Mouse (Mus musculus) liver (tissue): ENCODE results near the gene Adgrl1.
A peak's percentile ranks its signal among the peaks of the same experiment; 100 is the strongest.

Source experiments
- DNase-seq: peaks from one replicate; pipeline ENCODE4 v3.0.0-alpha.2; 2020; ENCODE audit warnings: mixed read lengths

The Adgrl1 gene

DNA sequence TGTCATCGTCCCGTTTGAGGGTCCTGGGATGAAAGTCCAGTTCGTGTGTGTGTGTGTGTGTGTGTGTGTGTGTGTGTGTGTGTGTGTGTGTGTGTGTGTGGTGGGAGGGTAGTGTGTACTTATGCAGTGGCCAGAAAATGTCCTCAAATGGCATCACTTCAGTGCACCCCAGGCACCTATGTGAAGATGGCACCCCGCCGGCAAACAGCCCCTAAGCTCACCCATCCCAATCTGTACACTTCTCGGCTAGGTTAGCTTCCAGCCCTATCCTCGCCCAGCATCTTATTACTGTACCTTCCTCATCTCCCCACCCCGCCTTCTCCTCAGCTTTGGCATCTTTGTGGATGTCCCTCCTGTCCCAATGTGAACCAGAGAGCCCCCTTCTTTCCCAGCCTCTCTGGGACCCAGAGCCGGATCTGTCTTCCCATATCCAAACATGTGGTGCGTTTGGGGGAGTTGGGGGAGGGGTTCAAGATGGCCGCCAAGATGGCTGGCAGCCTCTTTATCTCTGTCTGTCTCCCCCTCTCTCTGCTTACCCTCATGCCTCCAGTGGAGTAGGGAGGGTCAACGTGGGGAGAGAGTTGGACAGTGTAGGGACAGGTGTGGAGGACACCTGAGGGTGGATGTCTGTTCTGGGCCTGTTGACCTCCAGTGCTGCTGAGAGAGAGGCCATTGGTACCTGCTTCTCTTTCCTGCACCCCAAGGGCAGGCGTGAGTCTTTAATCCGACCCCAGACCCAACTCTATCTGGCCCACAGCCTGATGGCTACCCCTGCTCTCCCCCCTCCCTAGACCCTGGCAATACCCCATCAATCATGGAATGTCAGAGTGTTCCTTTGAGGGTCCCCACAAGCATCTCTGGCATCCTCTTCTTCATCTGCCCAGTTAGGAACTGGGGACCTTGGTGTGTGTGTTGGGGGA, 1.9 kb downstream of the Adgrl1 start:
- no peak for DNase-seq

DNA sequence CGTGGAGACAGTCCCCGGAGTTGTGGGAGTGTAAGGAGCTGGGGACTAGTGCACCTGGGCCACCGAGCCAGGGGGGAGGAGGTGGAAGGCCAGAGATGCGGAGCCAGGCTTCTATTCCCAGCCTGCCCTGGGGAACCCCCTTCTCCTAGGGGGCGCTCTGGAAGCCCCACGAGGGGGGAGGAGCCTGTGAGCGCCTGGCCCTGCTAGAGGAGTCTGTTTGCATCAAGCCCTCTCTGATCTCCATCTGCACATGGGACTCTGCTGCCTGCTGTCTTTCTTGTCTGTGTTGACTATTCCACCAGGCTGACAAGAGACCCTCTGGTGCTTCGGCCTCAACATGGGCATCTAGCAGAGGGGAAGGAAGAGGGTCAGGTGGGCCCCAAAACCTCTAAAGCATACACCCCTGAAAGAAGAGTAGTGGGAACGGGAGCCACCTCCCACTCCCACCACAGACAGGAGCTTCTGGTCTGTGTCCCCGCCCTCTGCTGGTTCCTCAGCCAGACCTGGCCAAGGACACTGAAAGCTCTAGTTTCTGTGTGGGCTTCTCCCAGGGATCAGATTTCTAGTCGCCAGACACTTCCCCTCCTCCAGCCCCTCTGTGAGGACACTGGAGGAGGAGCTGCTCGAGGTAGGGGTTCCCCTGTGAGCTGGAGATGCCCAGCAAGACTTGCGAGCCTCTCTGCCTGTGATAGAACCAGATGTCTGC, 3.2 kb downstream of the Adgrl1 start:
- peak; percentile 29 for DNase-seq

DNA sequence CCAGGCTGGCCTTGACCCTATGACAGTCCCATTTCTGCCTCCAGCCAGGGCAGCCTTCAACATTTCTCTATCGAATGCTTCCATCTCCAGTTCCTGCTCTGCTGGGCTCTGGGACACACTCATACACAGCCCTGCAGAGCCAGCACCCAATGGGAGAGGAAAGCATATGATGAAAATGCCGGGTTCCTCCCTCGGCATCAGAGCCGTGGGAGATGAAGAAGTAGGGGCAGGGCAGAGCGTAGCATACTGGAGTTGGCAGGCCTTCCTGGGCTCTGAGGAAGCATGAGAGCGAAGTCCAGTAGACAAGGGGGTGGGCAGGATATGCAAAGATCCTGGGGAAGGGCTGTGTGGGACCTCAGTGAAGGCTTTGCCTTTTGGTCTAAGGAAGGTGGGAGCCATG, 8.7 kb downstream of the Adgrl1 start:
- DNase-seq = no peak

DNA sequence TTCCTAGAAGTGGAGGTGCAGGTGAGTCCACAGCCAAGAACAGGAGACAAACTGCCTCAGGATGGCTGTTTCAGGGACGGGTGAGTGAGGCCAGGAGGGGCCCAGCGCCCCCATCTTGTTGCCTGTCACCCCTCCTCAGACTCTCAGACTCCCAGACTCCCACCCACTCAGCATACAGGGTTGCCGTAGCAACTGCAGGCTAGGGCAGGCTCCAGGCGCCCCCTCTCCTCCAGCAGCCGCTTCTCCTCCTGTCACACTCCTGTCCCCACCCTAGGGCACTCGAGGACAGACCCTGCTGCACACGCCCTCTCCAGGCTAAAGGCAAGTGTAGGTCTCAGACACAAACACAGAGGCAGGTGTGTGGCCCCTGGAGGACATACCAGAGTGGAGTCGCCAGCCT, 9.4 kb downstream of the Adgrl1 start:
- DNase-seq = no peak

DNA sequence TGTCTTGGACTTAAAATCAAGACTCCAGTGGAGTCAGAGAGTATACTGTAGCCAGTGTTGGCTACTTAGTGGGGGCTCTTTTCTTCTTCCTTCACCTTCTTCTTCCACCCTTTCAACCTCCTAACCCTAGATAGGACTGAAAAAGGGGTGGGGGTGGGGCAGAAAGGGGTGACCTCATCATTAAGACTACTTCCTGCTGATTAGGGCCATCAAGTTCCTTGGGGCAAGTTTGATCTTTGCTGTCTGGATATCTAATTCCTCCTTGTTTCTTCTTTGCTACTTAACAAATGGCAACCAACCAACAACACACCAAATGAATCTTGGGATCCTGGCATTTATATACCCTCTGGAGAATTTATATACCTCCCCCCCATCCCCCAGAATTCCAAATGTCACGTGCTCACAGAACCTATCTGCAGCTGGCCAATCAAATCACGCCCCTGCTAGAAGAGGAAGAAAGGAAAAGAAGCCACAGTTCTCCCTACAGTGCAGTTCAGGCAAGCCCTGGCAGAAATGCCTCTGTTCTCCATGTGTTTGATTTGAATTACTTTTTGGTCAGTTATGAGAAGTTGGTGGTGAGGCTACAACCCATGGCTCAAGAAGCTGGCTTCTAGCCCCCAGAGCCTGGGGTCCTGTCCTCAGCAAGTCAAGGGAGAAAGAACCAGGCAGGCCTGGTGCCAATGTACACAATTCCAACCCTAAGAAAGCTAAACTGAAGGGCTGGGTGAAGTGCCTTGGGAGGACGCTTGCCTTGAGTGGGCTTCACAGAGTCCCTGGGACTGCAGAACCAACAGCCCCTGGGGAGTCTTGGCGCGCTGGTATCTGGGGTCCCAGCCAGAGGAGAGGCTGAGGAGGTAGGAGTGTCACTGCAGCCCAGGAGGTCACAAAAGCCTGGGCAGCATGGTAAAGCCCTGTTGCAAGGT, 12.2 kb downstream of the Adgrl1 start:
- DNase-seq = no peak

DNA sequence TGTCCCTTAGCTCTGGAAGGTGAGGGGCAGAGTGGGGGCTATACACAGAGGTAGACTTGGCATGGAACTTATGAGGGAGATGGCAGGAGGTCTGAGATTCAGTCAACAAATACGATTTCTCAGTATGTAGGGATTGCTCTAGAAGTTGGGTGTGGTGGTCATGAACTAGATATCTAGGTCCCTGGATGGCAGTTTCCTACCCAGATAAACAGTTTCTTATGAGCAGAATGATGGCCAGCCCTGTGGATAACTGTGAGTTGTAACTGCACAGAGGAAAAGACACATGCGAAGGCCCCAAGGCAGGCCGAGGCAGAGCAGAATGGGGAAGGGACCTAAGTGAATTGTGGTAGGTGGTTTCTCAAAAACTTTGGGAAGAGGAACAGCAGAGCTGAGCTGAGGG, 14.3 kb downstream of the Adgrl1 start:
- no peak for DNase-seq

DNA sequence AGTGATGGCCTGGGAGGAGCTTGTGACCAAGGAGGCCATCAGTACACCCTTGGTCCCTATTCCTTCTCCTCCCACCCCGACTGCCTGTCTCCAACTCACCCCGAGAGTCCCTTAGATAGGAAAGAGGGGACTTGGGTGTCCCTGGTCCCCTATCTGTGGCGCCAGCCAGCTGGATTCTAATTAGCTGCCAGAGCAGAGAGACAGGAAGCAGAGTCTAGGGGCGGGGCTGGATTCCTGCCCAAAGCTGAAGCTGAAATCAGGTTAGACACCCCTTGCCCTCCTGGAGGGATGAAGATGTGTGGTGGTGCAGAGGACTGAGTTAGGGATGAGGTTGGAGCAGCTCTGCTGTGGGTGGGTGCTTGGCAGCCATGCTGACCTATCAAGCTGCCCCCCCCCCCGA, 15.0 kb downstream of the Adgrl1 start:
- DNase-seq = peak; percentile 39

DNA sequence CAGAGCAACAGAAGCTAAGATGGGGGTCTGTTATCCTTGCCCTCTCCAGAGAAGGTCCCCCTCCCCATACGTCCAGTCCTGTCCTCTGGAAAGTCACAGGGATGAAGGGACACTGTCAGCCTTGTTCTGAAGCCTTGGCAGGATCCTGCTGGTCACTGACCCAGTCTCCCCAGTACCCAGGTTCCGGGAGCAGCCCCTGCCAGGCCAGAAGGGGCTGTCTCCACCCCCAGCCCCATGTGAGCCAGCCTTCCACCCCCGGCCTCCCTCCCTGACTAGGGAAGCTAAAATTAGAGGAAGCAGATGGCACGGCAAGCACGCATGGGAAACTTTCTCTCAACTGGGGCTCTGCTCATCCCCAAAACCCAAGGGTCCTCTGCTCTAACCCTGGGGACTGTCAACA, 16.1 kb downstream of the Adgrl1 start:
- no peak for DNase-seq

DNA sequence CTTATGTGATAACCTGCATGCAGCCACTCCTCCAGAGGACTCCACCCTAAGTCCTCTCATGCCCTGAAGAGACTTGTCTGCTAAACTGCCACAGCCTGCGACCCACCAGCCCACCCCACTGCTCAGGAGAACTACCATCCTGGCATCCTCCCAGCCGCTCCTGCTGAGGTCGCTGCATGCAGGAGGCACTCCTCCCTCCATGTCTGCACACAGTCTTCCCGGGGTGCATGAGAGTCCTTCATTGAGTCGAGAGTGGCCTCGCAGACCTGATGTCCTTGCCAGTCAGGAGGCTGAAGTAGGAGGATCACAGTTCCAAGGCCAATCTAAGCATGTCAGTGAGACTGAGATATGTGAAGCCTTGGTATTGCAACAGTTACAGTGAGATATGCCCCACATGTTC, 17.7 kb downstream of the Adgrl1 start:
- no peak for DNase-seq

DNA sequence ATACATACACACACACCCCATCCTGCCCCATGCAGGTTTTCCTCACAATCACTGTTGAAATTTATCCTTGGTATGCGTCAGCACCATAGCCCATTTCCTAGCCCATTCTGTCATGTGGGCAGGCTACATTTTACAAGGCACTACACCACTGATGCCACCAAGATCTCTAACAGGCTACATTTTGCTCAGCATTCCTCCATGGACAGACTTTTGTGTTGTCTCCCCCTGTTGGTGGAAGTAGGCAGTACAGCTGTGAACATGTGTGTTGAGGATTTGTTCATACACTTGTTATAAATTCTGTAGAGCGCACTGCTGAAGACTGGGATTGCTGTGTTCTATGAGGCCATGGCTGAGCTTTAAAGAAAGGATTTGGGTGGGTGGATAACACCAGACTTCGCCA, 21.7 kb downstream of the Adgrl1 start:
- peak; percentile 72 for DNase-seq

DNA sequence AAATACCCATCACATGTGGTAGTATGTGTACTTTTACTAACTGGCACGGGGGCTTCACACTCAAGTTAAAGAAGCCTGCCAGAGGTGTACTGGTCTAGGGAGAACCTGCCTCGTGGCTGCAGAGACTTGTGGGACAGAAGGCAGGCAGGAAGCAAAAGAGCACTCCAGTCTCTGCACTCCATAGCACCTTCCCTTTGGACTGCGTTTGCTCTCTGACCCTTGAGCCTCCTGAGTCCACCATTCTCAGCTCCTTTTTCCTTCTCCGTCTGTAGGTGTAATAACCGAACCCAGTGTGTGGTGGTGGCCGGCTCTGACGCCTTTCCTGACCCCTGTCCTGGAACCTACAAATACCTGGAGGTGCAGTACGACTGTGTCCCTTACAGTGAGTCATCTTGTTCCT, 22.8 kb downstream of the Adgrl1 start:
- no peak for DNase-seq

DNA sequence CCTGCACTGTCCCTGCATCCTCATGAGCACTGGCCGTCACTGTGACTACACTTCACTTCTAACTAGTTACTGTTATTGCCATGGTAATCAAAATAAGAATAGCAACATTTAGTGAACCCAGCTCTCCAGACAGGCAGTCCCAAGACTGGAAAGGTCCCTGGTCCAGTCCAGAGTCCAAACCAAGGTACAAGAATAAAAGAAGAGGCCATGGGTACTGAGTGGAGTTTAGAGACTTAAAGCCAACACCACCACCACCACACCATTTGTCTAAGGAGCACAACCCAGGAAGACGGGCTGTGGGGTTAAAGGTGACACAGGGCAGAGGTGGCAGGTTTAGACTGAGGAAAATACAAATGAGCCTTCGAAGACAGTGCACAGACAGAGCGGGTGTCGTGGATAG, 24.7 kb downstream of the Adgrl1 start:
- no peak for DNase-seq

DNA sequence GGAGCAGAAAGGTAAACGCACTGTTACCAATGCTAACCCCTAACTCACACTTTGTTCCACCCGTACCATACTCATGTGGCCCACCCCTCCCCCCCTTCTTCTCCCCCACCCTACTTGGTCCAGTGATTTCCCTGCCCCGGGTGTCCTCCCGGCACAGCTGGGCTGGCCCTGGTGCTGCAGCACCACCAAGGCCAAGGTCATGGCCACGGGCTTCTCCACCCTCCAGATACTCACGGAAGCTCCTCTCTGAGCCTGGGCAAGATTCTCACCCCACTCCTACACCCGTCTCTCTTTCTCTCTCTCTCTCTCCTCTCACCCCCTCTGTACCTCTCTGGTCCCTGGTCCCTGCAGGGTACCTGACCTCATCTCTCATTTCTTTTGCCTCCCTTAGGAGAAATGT, 26.4 kb downstream of the Adgrl1 start:
- DNase-seq = no peak

DNA sequence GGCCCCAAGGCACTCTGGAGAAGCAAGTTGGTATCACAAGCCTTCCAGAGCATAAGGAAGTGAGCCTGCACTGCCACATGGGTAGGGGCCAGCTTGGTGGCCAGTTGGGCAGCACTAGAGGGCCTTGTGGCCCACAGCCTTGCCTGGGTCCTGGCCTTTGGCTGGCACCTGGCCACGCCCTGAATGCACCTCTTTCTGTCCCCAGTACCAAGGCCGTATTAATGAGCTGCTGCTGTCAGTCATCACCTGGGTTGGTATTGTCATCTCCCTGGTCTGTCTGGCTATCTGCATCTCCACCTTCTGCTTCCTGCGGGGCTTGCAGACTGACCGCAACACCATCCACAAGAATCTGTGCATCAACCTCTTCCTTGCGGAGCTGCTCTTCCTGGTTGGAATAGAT, 34.3 kb downstream of the Adgrl1 start:
- DNase-seq = no peak

DNA sequence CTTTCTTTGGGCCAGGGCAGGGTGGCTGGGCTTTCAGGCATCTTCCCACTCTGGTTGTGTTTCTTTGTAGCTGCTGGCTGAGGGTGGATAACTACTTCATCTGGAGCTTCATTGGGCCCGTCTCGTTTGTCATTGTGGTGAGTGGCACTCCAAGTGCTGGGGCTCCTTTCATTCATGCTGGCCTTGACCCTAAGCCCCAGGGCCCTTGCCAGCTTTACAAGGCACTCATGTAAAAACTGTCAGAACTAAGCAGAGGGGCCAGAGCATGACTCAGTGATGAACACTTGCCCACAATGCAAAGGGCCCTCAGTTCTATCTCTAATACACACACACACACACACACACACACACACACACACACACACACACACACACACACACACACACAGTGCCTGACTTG, 35.1 kb downstream of the Adgrl1 start:
- DNase-seq = no peak

DNA sequence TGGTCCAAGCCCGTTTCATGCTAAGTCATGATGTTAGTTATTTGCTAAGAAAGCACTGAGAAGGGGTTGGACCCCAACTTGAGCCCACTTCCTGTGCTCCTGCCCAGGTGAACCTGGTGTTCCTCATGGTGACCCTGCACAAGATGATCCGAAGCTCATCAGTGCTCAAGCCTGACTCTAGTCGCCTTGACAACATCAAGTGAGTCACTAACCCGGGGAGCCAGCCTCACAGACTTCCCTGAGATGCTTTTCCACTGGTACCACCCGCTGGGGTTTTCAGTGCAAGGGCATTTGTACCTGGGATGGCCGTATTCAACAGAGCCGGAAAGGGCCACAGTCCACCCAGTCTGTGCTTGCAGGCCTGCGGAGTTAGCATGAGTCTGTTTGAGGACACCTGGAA, 35.5 kb downstream of the Adgrl1 start:
- DNase-seq = no peak

DNA sequence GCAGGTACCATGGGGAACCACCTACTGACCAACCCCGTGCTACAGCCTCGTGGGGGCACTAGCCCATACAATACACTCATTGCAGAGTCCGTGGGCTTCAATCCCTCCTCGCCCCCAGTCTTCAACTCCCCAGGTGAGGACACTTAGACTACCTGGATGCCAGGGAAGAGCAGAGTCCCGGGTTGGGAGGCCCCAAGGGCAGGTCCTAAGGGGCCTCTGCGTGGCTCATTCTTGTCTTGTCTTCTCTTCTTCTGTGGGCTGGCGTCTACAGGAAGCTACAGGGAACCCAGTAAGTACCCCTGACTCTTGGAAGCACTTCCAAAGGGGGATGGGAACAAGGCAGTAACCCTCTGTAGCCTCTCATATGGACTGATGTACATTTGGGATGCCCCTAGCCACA, 37.7 kb downstream of the Adgrl1 start:
- DNase-seq = no peak

DNA sequence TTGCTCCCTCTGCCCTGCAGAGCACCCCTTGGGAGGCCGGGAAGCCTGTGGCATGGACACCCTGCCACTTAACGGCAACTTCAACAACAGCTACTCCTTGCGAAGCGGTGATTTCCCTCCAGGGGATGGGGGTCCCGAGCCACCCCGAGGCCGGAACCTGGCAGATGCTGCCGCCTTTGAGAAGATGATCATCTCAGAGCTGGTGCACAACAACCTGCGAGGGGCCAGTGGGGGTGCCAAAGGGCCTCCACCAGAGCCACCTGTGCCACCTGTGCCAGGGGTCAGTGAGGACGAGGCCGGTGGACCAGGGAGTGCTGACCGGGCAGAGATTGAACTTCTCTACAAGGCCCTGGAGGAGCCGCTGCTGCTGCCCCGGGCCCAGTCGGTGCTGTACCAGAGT, 38.4 kb downstream of the Adgrl1 start:
- DNase-seq = no peak

DNA sequence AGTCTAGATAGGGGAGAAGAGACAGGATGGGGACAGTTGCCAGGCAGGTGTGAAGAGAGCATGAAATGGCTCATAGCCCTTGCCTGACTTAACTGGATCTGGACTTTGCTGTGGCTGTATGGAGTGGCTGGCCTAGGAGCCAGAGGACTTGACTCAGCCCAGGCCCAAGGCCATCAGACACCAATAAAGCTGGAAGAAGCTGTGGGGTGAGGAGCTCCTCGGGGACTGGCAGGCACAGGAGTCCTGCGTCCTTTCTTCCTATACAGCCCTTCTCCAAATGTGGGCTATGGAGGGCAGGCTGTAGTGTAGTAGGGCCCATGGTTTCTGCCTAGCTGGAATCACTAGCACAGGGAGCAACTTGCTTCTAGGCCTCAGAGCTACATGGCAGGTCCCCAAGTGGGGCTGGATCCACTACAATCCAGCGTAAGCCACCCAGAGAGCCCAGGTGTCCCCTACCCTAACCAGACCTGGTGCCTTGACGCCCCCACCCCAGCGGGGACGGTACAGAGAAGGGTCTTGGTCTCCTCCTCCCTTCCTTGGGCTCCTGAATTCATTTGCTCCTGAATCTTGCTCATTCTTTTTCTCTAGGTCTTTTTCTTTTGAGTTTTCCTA, 41.3 kb downstream of the Adgrl1 start:
- no peak for DNase-seq

DNA sequence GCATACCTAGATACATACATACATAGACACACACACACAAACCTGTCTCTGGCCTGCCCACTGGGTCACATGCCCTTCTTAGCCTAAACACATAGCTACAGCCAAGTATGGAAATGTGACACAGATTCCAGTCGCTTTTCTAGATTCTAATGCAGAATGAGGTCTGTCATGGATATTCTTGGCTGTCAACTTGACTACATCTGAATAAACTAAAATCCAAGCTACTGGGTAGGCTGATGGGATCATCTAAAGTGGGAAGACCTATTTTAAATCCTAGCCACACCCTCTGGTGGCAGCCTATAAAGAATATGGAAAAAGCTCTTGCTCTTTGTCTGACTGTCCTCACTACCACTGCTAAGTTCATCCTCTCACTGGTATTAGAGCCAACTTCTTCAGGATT, 42.5 kb downstream of the Adgrl1 start:
- no peak for DNase-seq

DNA sequence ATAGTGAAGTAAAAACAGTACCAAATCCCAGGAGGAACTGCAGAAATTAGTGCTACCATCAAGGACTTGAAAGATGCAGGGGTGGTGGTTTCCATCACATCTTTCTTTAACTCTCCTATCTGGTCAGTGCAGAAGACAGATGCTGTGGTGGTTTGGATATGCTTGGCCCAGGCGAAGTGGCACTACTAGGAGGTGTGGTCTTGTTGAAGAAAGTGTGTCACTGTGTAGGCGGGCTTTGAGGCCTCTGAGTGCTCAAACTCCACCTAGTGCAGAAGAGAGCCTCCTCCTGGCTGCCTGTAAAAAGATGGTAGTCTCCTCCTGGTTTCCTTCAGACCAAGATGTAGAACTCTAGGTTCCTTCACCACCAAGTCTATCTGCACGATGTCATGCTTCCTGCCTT, 45.6 kb downstream of the Adgrl1 start:
- DNase-seq = no peak

DNA sequence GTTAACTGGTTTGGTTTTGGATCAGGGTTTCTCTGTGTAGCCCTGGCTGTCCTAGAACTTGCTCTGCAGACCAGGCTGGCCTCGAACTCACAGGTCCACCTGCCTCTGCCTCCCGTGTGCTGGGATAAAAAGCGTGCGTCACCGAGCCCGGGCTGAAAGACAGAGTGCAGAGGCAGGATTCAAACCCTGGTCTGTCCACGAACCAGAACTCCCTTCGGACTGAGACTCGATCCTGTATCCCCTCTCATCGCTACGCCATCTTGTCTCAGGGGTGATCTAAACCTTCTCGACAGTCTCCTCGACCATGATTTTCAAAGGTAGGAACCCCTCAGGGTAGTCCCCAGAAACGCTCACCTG, 54.8 kb downstream of the Adgrl1 start:
- no peak for DNase-seq
